Mouse (Mus musculus) mesoderm, embryonic 11.5 days (tissue): ENCODE results near the gene Ppfia4.
"Not testable (repeated sequence)": the region's sequence is repeated elsewhere in the genome, so short reads cannot be mapped to it uniquely, and the experiment has no call there.

Experiments used
- DNase-seq: peaks from one replicate; pipeline ENCODE4 v3.0.0-alpha.2; 2012; ENCODE audit warnings: low read depth, low spot score

The Ppfia4 gene

GRCm38 (mm10) chr1:134272754-134273250, 59.9 kb downstream of the Ppfia4 start:
- DNase-seq, result no peak

- no peak for DNase-seq
Measured at GRCm38 (mm10) chr1:134270026-134270425, 62.7 kb downstream of the Ppfia4 start.

- no peak for DNase-seq
Measured at GRCm38 (mm10) chr1:134265797-134266196, 66.9 kb downstream of the Ppfia4 start.

- DNase-seq, result no peak
Measured at GRCm38 (mm10) chr1:134264341-134264740, 68.4 kb downstream of the Ppfia4 start.

- not testable (repeated sequence) for DNase-seq
Measured at GRCm38 (mm10) chr1:134249681-134250080, 83.0 kb downstream of the Ppfia4 start.
